Mouse (Mus musculus): ENCODE results near the gene Pax6. TPM values are rescaled to one million over a fixed set of nuclear protein-coding genes. Genes with fewer than 3 reads are reported as not detected.

The Pax6 gene
- polyA plus RNA-seq (2015; fragmentation: Nextera tagmentation; extraction: Ambion mirVana): 2.5 and 4.0 TPM in 2 replicates

DNA sequence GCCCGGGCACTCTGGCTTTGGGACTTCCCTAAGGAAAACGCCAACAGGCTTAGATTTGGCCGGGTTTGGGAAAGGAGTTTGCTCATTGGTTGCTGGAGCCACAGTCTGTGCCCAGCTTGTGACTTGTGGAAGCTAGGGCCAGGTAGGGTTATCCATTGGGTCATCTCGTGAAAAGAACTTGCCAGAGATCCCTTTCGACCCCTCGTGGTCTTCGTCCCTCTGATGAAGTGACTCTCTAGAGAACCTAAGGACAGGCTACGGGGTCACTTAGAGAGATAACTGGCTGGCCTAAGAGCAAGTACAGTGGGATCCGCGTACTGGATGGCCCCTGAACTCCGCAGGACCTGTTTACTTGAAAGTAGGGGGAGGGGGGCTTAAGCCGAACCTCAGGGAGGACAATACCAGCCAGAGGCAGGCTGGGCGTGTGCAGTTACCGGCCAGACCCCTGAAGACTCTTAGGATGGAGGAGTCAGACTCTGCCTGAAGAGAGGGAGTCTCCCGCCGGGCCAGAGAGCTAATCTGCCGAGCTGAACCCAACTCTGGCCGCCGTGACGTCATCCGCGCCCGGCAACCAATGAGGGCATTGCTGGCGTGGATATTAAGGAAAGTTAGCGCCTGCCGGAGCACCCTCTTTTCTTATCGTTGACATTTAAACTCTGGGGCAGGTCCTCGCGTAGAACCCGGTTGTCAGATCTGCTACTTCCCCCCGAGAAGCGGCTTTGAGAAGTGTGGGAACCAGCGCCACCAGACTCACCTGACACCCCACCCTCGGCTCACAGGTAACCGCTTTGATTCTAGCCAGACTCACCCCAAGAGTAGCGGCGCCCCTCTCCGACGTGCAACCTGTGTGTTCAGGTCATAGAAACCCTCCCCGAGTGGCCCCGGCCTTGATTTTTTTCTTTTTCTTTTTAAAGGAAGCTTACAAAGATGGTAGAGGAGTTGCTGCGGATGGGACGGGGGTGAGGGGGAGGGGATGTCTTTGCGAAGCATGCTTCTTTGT is at the start of gene Pax6:
TSS of gene Pax6 (plus strand) at position 630 of the 1,000 bp plus-strand sequence.
- 2% methylated on average over 44 of the region's 44 CpGs for WGBS
- Histone ChIP-seq H3K4me3 (replicated peaks) (peak within 1 kb of the TSS; percentile 4; the same call in 1 of the 2 replicates), H3K4me2 (peak within 1 kb of the TSS; percentile 3; the same call in 1 of the 2 replicates), H3K27me3 (replicated peaks) (peaks cover 100% of the 10 kb centered on the region), H3K4me1 (no peaks in the 10 kb centered on the region), H3K27ac (no peak within 1 kb of the TSS), H3K36me3 (no peaks in the 10 kb centered on the region), H3K9me3 (no peaks in the 10 kb centered on the region), H3K9ac (no peak within 1 kb of the TSS)
- no peak for ATAC-seq (ENCODE audit: insufficient read depth, low FRiP score, low read depth)

DNA sequence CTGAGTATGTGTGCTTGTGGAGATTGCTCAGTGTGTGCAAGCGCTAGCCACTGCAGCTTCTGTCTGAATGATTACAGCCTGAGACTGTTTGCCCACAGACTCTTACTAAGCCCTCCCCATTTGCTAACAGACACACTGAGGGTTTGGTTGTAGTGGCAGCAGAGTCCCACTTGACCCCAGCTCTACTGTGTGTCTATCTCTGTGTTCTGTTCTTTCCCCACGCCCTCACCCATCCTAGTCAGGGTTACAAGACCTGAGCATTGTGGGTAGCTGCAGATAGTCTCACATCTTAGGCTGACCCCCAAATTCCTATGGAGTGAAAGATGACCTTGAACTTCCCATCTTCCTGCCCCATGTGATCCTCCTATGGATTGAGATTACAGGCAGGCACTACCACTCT is 19.8 kb upstream of the Pax6 start:
- no peak for ATAC-seq (ENCODE audit: insufficient read depth, low FRiP score, low read depth)
- Histone ChIP-seq H3K4me1 (no peaks in the 10 kb centered on the region), H3K27me3 (replicated peaks) (peaks cover 8% of the 10 kb centered on the region; the same call in 1 of the 2 replicates), H3K9me3 (no peaks in the 10 kb centered on the region), H3K27ac (no peak overlapping the region), H3K36me3 (no peaks in the 10 kb centered on the region), H3K9ac (no peak overlapping the region), H3K4me2 (no peak overlapping the region), H3K4me3 (replicated peaks) (no peak overlapping the region)
- WGBS: 72% methylated on average over 2 of the region's 2 CpGs

- no peak overlapping the region for H3K9ac ChIP-seq
- no peak overlapping the region for H3K4me3 ChIP-seq (replicated peaks)
- H3K4me2 ChIP-seq: no peak overlapping the region
- 0 out of 2 replicates have a peak, but pooled peaks cover 5% of the 10 kb centered on the region for H3K4me1 ChIP-seq
- ATAC-seq (ENCODE audit: insufficient read depth, low FRiP score, low read depth): no peak
- no peaks in the 10 kb centered on the region for H3K9me3 ChIP-seq
- WGBS: 75% methylated on average over 8 of the region's 8 CpGs
- no peaks in the 10 kb centered on the region for H3K36me3 ChIP-seq
- peaks cover 42% of the 10 kb centered on the region for H3K27me3 ChIP-seq (replicated peaks)
- no peak overlapping the region for H3K27ac ChIP-seq
Measured at GRCm38 (mm10) chr2:105656456-105656855, 12.2 kb upstream of the Pax6 start.

DNA sequence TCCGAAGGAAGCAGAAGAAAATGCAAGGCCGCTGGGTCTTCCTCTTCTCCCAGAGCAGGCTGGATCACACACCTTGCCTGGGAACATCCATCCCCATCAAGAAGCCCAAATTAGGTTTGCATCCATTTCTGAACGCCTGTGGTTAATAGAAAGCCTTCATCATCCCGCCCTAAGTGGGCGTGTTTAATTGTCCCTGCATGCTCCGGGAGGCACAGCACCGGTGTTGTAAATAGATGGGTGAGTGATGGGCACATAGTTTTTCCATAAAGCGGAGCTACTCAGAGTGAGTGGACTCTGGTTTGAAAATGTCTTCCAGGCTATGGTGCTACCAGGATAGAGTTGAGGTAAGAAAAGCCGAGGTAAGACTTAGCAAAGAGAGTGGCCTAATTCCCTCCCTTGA is 9.3 kb upstream of the Pax6 start:
- peaks cover 8% of the 10 kb centered on the region; the same call in 1 of the 2 replicates for H3K4me1 ChIP-seq
- H3K9me3 ChIP-seq: no peaks in the 10 kb centered on the region
- H3K9ac ChIP-seq: no peak overlapping the region
- H3K27ac ChIP-seq: no peak overlapping the region
- H3K27me3 ChIP-seq (replicated peaks): peaks cover 65% of the 10 kb centered on the region
- H3K36me3 ChIP-seq: no peaks in the 10 kb centered on the region
- H3K4me2 ChIP-seq: no peak overlapping the region
- ATAC-seq (ENCODE audit: insufficient read depth, low FRiP score, low read depth): no peak
- no peak overlapping the region for H3K4me3 ChIP-seq (replicated peaks)
- WGBS: 8% methylated on average over 9 of the region's 9 CpGs

GRCm38 (mm10) chr2:105659926-105660873 is 8.5 kb upstream of the Pax6 start:
- Histone ChIP-seq H3K27me3 (replicated peaks) (peaks cover 73% of the 10 kb centered on the region), H3K27ac (no peak overlapping the region), H3K36me3 (no peaks in the 10 kb centered on the region), H3K4me1 (peaks cover 8% of the 10 kb centered on the region; the same call in 1 of the 2 replicates), H3K4me3 (replicated peaks) (no peak overlapping the region), H3K4me2 (peak overlapping the region; percentile 19; the same call in 1 of the 2 replicates), H3K9ac (no peak overlapping the region), H3K9me3 (no peaks in the 10 kb centered on the region)
- no peak for ATAC-seq (ENCODE audit: insufficient read depth, low FRiP score, low read depth)
- WGBS: 2% methylated on average over 41 of the region's 41 CpGs

- H3K4me1 ChIP-seq: peaks cover 8% of the 10 kb centered on the region; the same call in 1 of the 2 replicates
- no peaks in the 10 kb centered on the region for H3K36me3 ChIP-seq
- no peak for ATAC-seq (ENCODE audit: insufficient read depth, low FRiP score, low read depth)
- H3K4me3 ChIP-seq (replicated peaks): no peak overlapping the region
- H3K9ac ChIP-seq: no peak overlapping the region
- H3K9me3 ChIP-seq: no peaks in the 10 kb centered on the region
- H3K27me3 ChIP-seq (replicated peaks): peaks cover 82% of the 10 kb centered on the region
- no peak overlapping the region for H3K27ac ChIP-seq
- WGBS: 3% methylated on average over 26 of the region's 26 CpGs
- no peak overlapping the region for H3K4me2 ChIP-seq
Measured at GRCm38 (mm10) chr2:105660874-105661622, 7.7 kb upstream of the Pax6 start.

GRCm38 (mm10) chr2:105661623-105662066 is 7.1 kb upstream of the Pax6 start:
- no peak overlapping the region for H3K27ac ChIP-seq
- ATAC-seq (ENCODE audit: insufficient read depth, low FRiP score, low read depth): no peak
- H3K36me3 ChIP-seq: no peaks in the 10 kb centered on the region
- no peaks in the 10 kb centered on the region for H3K9me3 ChIP-seq
- H3K4me3 ChIP-seq (replicated peaks): no peak overlapping the region
- H3K4me1 ChIP-seq: peaks cover 8% of the 10 kb centered on the region; the same call in 1 of the 2 replicates
- H3K4me2 ChIP-seq: no peak overlapping the region
- no peak overlapping the region for H3K9ac ChIP-seq
- 1% methylated on average over 18 of the region's 18 CpGs for WGBS
- H3K27me3 ChIP-seq (replicated peaks): peaks cover 83% of the 10 kb centered on the region

GRCm38 (mm10) chr2:105662121-105662520 is 6.6 kb upstream of the Pax6 start:
- no peaks in the 10 kb centered on the region for H3K9me3 ChIP-seq
- 6% methylated on average over 16 of the region's 16 CpGs for WGBS
- H3K9ac ChIP-seq: no peak overlapping the region
- peaks cover 83% of the 10 kb centered on the region for H3K27me3 ChIP-seq (replicated peaks)
- H3K4me3 ChIP-seq (replicated peaks): no peak overlapping the region
- H3K4me1 ChIP-seq: peaks cover 8% of the 10 kb centered on the region; the same call in 1 of the 2 replicates
- H3K4me2 ChIP-seq: no peak overlapping the region
- H3K36me3 ChIP-seq: no peaks in the 10 kb centered on the region
- H3K27ac ChIP-seq: no peak overlapping the region
- no peak for ATAC-seq (ENCODE audit: insufficient read depth, low FRiP score, low read depth)

DNA sequence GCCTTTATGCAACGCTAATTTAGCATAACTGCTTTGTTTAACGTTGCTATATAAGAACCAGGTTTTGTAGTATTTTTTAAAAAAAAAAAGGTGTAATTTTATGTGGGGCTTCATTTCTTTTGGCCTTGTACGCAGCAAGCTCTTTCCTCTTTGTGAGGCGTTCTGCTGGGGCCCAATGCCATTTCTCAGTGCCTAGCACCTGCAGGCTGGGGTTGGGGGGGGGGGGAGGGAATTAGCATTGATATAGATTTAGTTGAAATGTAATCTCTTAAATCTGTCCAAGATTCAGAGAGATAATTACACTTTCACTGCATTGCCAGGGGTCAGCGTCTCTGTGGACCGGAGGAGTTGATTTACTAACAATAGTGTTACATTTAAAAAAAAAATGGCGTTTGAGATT is 6.1 kb upstream of the Pax6 start:
- H3K9ac ChIP-seq: no peak overlapping the region
- no peaks in the 10 kb centered on the region for H3K36me3 ChIP-seq
- H3K27ac ChIP-seq: no peak overlapping the region
- ATAC-seq (ENCODE audit: insufficient read depth, low FRiP score, low read depth): no peak
- peaks cover 84% of the 10 kb centered on the region for H3K27me3 ChIP-seq (replicated peaks)
- H3K4me2 ChIP-seq: no peak overlapping the region
- 5% methylated on average over 7 of the region's 7 CpGs for WGBS
- no peak overlapping the region for H3K4me3 ChIP-seq (replicated peaks)
- no peaks in the 10 kb centered on the region for H3K9me3 ChIP-seq
- H3K4me1 ChIP-seq: peaks cover 8% of the 10 kb centered on the region; the same call in 1 of the 2 replicates

DNA sequence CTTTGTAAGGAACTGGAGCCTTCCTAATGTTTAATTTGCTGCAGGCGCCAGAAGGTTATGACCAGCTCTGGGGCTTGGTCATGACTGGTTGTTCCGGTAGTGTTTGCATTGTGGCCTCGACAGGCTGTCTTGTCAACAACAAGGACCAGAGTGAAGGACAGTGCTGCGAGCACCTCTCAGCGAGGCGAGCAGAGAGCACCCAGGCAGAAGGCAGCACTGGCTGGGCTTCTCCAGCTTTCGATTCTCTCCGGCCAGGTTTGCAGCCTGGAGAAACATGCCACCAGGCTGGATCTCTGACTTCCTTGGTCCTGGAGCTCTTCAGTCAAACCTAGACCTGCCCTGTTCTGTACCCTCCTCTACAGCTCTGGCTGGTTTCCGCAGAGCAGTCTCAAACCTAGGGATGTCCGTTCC is 5.6 kb upstream of the Pax6 start:
- H3K36me3 ChIP-seq: no peaks in the 10 kb centered on the region
- peaks cover 88% of the 10 kb centered on the region for H3K27me3 ChIP-seq (replicated peaks)
- no peak overlapping the region for H3K4me2 ChIP-seq
- peaks cover 8% of the 10 kb centered on the region; the same call in 1 of the 2 replicates for H3K4me1 ChIP-seq
- no peak overlapping the region for H3K27ac ChIP-seq
- H3K9me3 ChIP-seq: no peaks in the 10 kb centered on the region
- no peak overlapping the region; the same call in 1 of the 2 replicates for H3K4me3 ChIP-seq (replicated peaks)
- 4% methylated on average over 10 of the region's 10 CpGs for WGBS
- ATAC-seq (ENCODE audit: insufficient read depth, low FRiP score, low read depth): no peak
- H3K9ac ChIP-seq: no peak overlapping the region

GRCm38 (mm10) chr2:105664996-105665395 is 3.7 kb upstream of the Pax6 start:
- no peak for ATAC-seq (ENCODE audit: insufficient read depth, low FRiP score, low read depth)
- H3K9me3 ChIP-seq: no peaks in the 10 kb centered on the region
- no peak overlapping the region for H3K9ac ChIP-seq
- H3K4me2 ChIP-seq: no peak overlapping the region
- 13% methylated on average over 5 of the region's 5 CpGs for WGBS
- no peak overlapping the region for H3K4me3 ChIP-seq (replicated peaks)
- H3K4me1 ChIP-seq: peaks cover 4% of the 10 kb centered on the region; the same call in 1 of the 2 replicates
- H3K27me3 ChIP-seq (replicated peaks): peaks cover 88% of the 10 kb centered on the region
- no peaks in the 10 kb centered on the region for H3K36me3 ChIP-seq
- no peak overlapping the region for H3K27ac ChIP-seq

Data from stomach, embryonic 15.5 days (tissue).